Mouse (Mus musculus) heart, adult 2 months (tissue): Measurements from ENCODE around the gene Dnajc5g. TPM values are rescaled to one million over a fixed set of nuclear protein-coding genes. Genes with fewer than 3 reads are reported as not detected.

Experiments used
- DNase-seq, 2 experiments: peaks; one replicate each; pipeline ENCODE4 v3.0.0; 2021
- H3K27ac ChIP-seq: fragments of 200-600 bp; 2 replicates; pipeline ENCODE4 v1.8.1; 2022
- H3K27me3 ChIP-seq: fragments of 200-500 bp; 2 replicates; pipeline ENCODE4 v1.6.1; 2012; ENCODE audit warnings: mild to moderate bottlenecking, low read length, inconsistent platforms, mixed read lengths; ENCODE audit not compliant: control insufficient read depth, insufficient read depth
- H3K36me3 ChIP-seq: fragments of 200-500 bp; 2 replicates; pipeline ENCODE4 v1.6.1; 2012; ENCODE audit warnings: low read length, inconsistent platforms; ENCODE audit not compliant: control insufficient read depth, insufficient read depth
- H3K4me1 ChIP-seq: fragments of 200-500 bp; 2 replicates; pipeline ENCODE4 v1.6.1; 2011; ENCODE audit warnings: low read length; ENCODE audit not compliant: control insufficient read depth, insufficient read depth
- H3K4me3 ChIP-seq: fragments of 200-600 bp; 2 replicates; pipeline ENCODE4 v1.8.1; 2022
- H3K79me2 ChIP-seq: fragments of 200-500 bp; replicated peaks from 2 replicates; pipeline ENCODE4 v1.6.1; 2012; ENCODE audit warnings: mild to moderate bottlenecking, inconsistent platforms, low read length, moderate library complexity, mixed read lengths; ENCODE audit not compliant: control insufficient read depth, insufficient read depth
- H3K9ac ChIP-seq: fragments of 200-500 bp; 2 replicates; pipeline ENCODE4 v1.6.1; 2012; ENCODE audit warnings: low read depth, mild to moderate bottlenecking, control low read depth, inconsistent platforms, low read length, mixed read lengths
- CTCF ChIP-seq: fragments of 200-600 bp; IDR thresholded peaks from 2 replicates; pipeline ENCODE4 v1.8.1; 2022; ENCODE audit warnings: antibody characterized with exemption, mild to moderate bottlenecking, moderate library complexity
- EP300 ChIP-seq: fragments of 200-500 bp; IDR thresholded peaks from 2 replicates; pipeline ENCODE4 v1.6.1; 2011; ENCODE audit warnings: low read depth, low read length, control low read depth; ENCODE audit not compliant: insufficient read depth
- POLR2A ChIP-seq: fragments of 200-500 bp; IDR thresholded peaks from 2 replicates; pipeline ENCODE4 v1.6.1; 2011; ENCODE audit warnings: mild to moderate bottlenecking, low read depth, low read length, control low read depth; ENCODE audit not compliant: insufficient read depth
- WGBS: fragments of 180-500 bp; shearing (Covaris S2); methylation state at CpG from one replicate; pipeline ENCODE4 v1.1.7; 2018; 5-methylcytosine and 5-hydroxymethylcytosine counted together
- intact Hi-C: fragments of 180-260 bp; cut with DNase I; formaldehyde crosslinking; loops from one replicate; pipeline ENCODE4 v1.15.1; 2025
- polyA plus RNA-seq: library from polyadenylated mRNA; depleted of rRNA; stranded (reverse); fragments of >200 nt; gene quantifications from 2 replicates; pipeline ENCODE4 v1.2.3, GENCODE M21; 2012; rRNA removed
- total RNA-seq, 2 experiments: library from RNA; stranded (reverse); gene quantifications; 2 replicates each; pipeline ENCODE4 v1.2.3; 2021

Dnajc5g gene
- total and polyA plus RNA-seq, 3 experiments, result not detected

DNA sequence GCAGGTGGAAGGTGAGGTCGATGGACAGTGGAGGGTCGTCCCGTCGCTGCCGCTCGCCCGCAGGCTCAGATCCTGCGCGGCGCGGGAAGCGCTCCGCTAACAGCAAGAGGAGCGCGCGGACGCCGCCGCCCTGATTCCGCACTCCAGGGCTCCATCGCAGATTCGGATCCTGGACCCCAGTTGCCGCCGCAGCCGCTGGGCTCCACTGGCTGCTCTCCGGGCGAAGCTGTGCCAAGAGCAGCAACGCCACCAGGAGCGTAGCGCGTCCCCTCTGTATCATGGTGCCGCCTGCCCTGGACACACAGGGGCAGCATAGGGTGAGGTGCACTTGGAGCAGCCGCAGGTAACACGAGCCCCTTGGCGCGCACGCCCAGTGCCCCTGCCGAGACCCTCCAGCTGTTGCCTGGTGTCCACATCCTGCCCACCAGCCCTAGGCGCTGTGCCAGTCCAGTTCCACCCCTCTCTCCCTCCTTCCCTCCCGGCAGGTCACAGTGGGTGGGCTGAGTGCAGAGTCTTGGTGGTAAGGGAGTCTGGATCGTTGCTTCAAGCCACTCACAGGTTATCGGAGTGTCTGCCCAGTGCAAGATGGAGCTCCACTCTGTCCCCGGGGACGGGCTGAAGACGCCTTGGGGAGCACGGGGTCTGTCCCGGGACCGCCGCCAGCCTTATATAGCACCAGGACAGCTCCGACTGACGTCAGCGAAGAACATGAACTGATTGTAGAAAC lies 32.3 kb downstream of the Dnajc5g start, which contains the start of gene Ucn:
Gene Ucn, minus strand, starts transcription at position 589 of the 727 bp plus-strand sequence.
- peaks cover 4% of the 10 kb centered on the region; the same call in 1 of the 2 replicates for H3K4me1 ChIP-seq
- no peak for DNase-seq
- H3K9ac ChIP-seq, result no peak within 1 kb of the TSS
- H3K79me2 ChIP-seq, result no peaks in the 10 kb centered on the region
- intact Hi-C loops, result no loop called here
- TF ChIP-seq CTCF (no peak), POLR2A (no peak), EP300 (no peak)
- no peaks in the 10 kb centered on the region for H3K36me3 ChIP-seq
- H3K27ac ChIP-seq, result no peak within 1 kb of the TSS; the same call in 1 of the 2 replicates
- 3% methylated on average over 52 of the region's 52 CpGs for whole genome bisulfite sequencing
- peaks cover 10% of the 10 kb centered on the region for H3K27me3 ChIP-seq
- H3K4me3 ChIP-seq, result no peak within 1 kb of the TSS

DNA sequence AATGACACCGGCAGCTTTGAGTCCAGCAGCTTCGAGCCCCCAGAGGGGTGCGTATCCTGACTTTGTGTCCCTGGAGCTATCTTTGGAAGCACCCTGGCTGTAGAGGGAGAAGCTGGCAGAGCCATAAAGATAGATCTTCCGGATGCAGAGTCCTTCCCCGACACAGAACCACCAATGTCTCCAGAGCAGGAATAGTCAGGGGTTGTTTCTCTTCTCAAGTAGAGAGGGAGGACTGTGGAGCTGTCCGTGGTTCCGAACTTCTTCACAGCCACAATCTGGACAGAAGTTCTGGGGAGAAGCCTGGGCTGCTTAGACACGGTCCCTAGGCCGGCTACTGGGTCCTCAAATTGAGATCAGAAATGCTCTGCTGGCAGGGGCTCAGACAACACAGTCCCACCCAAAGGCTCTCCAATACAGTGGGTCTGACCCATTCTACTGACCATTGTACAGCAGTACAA lies 32.9 kb downstream of the Dnajc5g start:
- H3K27ac ChIP-seq, result no peak overlapping the region; the same call in 1 of the 2 replicates
- H3K27me3 ChIP-seq, result peaks cover 10% of the 10 kb centered on the region
- no peaks in the 10 kb centered on the region for H3K79me2 ChIP-seq
- 10% methylated on average over 9 of the region's 9 CpGs for WGBS
- no peak overlapping the region for H3K4me3 ChIP-seq
- no peak overlapping the region for H3K9ac ChIP-seq
- no peak for DNase-seq
- H3K36me3 ChIP-seq, result no peaks in the 10 kb centered on the region
- intact Hi-C loops, result no loop called here
- TF ChIP-seq POLR2A (no peak), EP300 (no peak), CTCF (no peak)
- H3K4me1 ChIP-seq, result peaks cover 4% of the 10 kb centered on the region; the same call in 1 of the 2 replicates

DNA sequence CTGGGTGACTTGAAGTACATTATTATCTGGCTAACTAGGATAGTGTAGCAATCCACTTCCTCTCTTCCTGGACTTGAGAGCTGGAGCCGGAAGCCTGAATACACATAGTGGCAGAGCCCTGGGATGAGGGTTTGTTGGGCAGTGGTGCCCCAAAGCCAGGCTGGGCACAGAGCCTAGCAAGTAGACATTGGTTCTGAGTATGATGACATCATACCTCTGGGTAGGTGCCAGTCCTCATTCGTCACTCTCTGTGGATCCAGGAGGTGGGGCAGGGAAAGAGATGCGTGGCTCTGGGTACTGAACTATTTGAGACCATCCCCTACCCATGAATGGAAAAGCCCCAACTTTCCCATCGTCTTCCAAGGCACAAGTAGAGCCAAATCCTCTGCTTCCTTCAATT lies 43.7 kb downstream of the Dnajc5g start:
- 56% methylated on average over 4 of the region's 4 CpGs for WGBS
- Histone ChIP-seq H3K27ac (no peak overlapping the region), H3K36me3 (peaks cover 3% of the 10 kb centered on the region), H3K79me2 (no peaks in the 10 kb centered on the region), H3K9ac (no peak overlapping the region), H3K4me3 (no peak overlapping the region), H3K27me3 (no peaks in the 10 kb centered on the region), H3K4me1 (peaks cover 4% of the 10 kb centered on the region)
- TF ChIP-seq POLR2A (no peak), CTCF (no peak), EP300 (no peak)
- no peak for DNase-seq
- intact Hi-C loops, result no loop called here

DNA sequence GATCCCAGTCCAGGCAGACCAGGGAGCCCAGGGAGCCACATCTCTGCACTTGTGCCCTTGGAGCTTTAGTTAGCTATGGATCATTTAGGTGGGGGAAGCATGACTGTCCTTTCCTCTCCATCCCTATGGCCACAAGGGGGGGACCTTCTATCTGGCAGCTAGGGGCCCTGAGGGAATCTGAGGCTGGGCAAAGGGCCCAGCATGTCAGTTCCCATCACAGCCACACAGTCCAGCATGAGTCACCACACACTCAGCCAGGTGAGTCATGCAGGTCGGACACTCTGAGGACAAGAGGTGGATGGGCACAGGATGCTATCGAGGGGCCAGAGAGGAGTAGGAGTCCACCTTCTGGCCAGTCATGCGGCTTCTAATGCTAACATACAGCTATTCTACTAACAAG lies 45.7 kb downstream of the Dnajc5g start:
- no peak overlapping the region for H3K27ac ChIP-seq
- 49% methylated on average over 3 of the region's 3 CpGs for WGBS
- peaks cover 4% of the 10 kb centered on the region for H3K4me1 ChIP-seq
- TF ChIP-seq EP300, result peak; percentile 57; the same call in 1 of the 2 replicates
- peak; percentile 57 for TF ChIP-seq CTCF
- no peak for TF ChIP-seq POLR2A
- H3K36me3 ChIP-seq, result peaks cover 3% of the 10 kb centered on the region
- intact Hi-C loops, result no loop called here
- no peaks in the 10 kb centered on the region for H3K27me3 ChIP-seq
- no peak overlapping the region for H3K9ac ChIP-seq
- peak in 1 of 2 experiments; percentile 65 for DNase-seq
- H3K79me2 ChIP-seq, result no peaks in the 10 kb centered on the region
- no peak overlapping the region for H3K4me3 ChIP-seq

DNA sequence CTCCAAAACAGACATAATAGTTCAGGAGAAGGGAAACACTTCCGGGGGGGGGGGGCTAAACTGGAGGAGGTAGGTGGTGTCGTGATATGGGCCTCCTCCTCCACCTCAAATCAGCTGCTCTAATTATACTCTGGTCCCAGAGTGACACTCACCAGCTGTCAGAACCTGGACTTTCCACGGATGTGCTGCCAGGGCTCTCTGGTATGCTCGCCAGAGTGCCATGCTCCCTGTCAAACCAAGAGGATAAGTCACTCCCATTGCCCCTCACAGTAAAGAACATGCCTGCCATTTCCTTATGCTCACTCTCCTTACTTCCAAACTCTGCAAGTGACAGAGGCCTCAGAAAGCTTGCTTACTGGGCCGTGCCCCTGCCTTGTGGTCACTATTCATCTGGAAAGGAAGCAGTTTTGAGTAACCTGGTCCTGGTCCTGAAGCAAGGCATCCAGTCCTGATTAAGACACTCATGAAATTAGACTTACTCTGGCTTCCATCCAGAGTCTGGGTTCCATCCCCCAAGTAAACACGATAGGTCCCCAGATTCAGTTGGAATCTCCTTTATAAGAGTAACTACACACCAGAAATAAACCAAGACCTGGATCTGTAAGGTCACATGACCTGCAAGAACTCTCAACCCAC lies 47.5 kb downstream of the Dnajc5g start:
- peaks cover 3% of the 10 kb centered on the region for H3K36me3 ChIP-seq
- WGBS, result 12% methylated on average over 6 of the region's 6 CpGs
- H3K27ac ChIP-seq, result peak overlapping the region; percentile 89
- no peak for TF ChIP-seq POLR2A
- H3K9ac ChIP-seq, result peak overlapping the region; percentile 93
- no peaks in the 10 kb centered on the region for H3K79me2 ChIP-seq
- peak; percentile 42 to 46 for DNase-seq
- H3K4me1 ChIP-seq, result peaks cover 4% of the 10 kb centered on the region
- no peaks in the 10 kb centered on the region for H3K27me3 ChIP-seq
- H3K4me3 ChIP-seq, result peak overlapping the region; percentile 76
- intact Hi-C loops, result loop anchor here (2.0 kb wide), 2 partner anchors 25 to 67 kb away; partner anchors contain the start of genes Gm29609 and Ppm1g

DNA sequence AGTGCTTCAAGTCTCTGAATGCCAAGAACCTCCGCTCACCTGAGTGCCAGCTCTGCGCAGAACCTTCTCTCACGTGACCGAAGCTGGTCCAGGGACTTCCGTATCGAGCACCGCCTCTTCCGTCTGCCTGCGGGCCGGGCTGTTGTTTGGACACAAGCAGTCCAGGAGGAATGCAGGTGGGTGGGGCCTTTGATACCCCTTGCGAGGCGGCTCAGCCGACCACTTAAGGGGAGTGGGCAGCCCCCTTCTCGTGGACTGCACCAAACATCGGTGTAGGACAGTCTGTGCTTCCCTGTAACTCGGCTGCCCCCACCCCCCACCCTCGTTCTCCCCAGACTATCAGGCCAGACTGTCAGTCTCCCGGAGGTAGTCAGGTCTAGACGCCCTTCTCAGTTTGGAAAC lies 48.1 kb downstream of the Dnajc5g start, which contains the start of gene Mpv17:
Gene Mpv17, minus strand, starts transcription at position 100 of the 402 bp plus-strand sequence.
- peaks cover 4% of the 10 kb centered on the region for H3K4me1 ChIP-seq
- 1% methylated on average over 19 of the region's 19 CpGs for WGBS
- TF ChIP-seq POLR2A (peak; percentile 93), EP300 (peak; percentile 87), CTCF (no peak)
- intact Hi-C loops, result loop anchor here (2.0 kb wide), 2 partner anchors 25 to 67 kb away; partner anchors contain the start of genes Gm29609 and Ppm1g
- H3K36me3 ChIP-seq, result peaks cover 3% of the 10 kb centered on the region
- H3K79me2 ChIP-seq, result no peaks in the 10 kb centered on the region
- H3K4me3 ChIP-seq, result peak within 1 kb of the TSS; percentile 76
- H3K27ac ChIP-seq, result peak within 1 kb of the TSS; percentile 89
- no peaks in the 10 kb centered on the region for H3K27me3 ChIP-seq
- peak within 1 kb of the TSS; percentile 93 for H3K9ac ChIP-seq
- peak; percentile 85 to 90 for DNase-seq

Other genes with a start within 250 kb of the Dnajc5g start
- gene Tmem214, start 238.3 kb upstream of the Dnajc5g start, total RNA-seq, result 10 to 100 TPM; 34.7 to 37.5 TPM
- gene Tmem214, start 238.3 kb upstream of the Dnajc5g start, polyA plus RNA-seq, result 55.3 and 55.7 TPM in 2 replicates
- 1 to 10 TPM; 4.3 to 4.8 TPM for gene Agbl5, start 217.6 kb upstream of the Dnajc5g start, total RNA-seq
- 7.8 and 8.7 TPM in 2 replicates for gene Agbl5, start 217.6 kb upstream of the Dnajc5g start, polyA plus RNA-seq
- 100 to 1,000 TPM; 160 to 161 TPM for gene Ost4, start 198.5 kb upstream of the Dnajc5g start, total RNA-seq
- 191 and 208 TPM in 2 replicates for gene Ost4, start 198.5 kb upstream of the Dnajc5g start, polyA plus RNA-seq
- 10 to 100 TPM; 21.2 to 21.3 TPM for gene Emilin1, start 192.9 kb upstream of the Dnajc5g start, total RNA-seq
- 30.6 and 31.3 TPM in 2 replicates for gene Emilin1, start 192.9 kb upstream of the Dnajc5g start, polyA plus RNA-seq
- 10 to 100 TPM; 22.6 to 29.6 TPM for gene Khk, start 184.9 kb upstream of the Dnajc5g start, total RNA-seq
- 31.8 and 40.9 TPM in 2 replicates for gene Khk, start 184.9 kb upstream of the Dnajc5g start, polyA plus RNA-seq
- gene Cgref1, start 160.7 kb upstream of the Dnajc5g start, total RNA-seq, result under 1 TPM; 0.30 to 0.73 TPM
- gene Cgref1, start 160.7 kb upstream of the Dnajc5g start, polyA plus RNA-seq, result 1.2 and 2.0 TPM in 2 replicates
- 10 to 100 TPM; 80.3 to 84.6 TPM for gene Preb, start 145.9 kb upstream of the Dnajc5g start, total RNA-seq
- 166 and 189 TPM in 2 replicates for gene Preb, start 145.9 kb upstream of the Dnajc5g start, polyA plus RNA-seq
- gene Tcf23, start 137.6 kb upstream of the Dnajc5g start, total RNA-seq, result 1 to 10 TPM; 1.6 TPM
- 0.44 and 0.57 TPM in 2 replicates for gene Tcf23, start 137.6 kb upstream of the Dnajc5g start, polyA plus RNA-seq
- gene Atraid, start 58.0 kb upstream of the Dnajc5g start, total RNA-seq, result 10 to 100 TPM; 44.2 to 45.6 TPM
- 100 and 115 TPM in 2 replicates for gene Atraid, start 58.0 kb upstream of the Dnajc5g start, polyA plus RNA-seq
- gene Slc5a6, start 57.4 kb upstream of the Dnajc5g start, total RNA-seq, result 10 to 100 TPM; 11.8 to 13.2 TPM
- 25.5 and 29.1 TPM in 2 replicates for gene Slc5a6, start 57.4 kb upstream of the Dnajc5g start, polyA plus RNA-seq
- gene Cad, start 51.5 kb upstream of the Dnajc5g start, total RNA-seq, result 10 to 100 TPM; 11.0 to 14.0 TPM
- gene Cad, start 51.5 kb upstream of the Dnajc5g start, polyA plus RNA-seq, result 18.5 TPM in 2 replicates
- under 1 TPM in 1 of 2 experiments, not detected in 1; 0.29 TPM for gene Slc30a3, start 2.0 kb downstream of the Dnajc5g start, total RNA-seq
- gene Slc30a3, start 2.0 kb downstream of the Dnajc5g start, polyA plus RNA-seq, result 0.26 and 0.47 TPM in 2 replicates
- gene Trim54, start 10.4 kb downstream of the Dnajc5g start, total RNA-seq, result 100 to 1,000 TPM; 250 to 368 TPM
- gene Trim54, start 10.4 kb downstream of the Dnajc5g start, polyA plus RNA-seq, result 186 and 219 TPM in 2 replicates
- gene Ucn, start 32.5 kb downstream of the Dnajc5g start, total RNA-seq, result not detected
- gene Ucn, start 32.5 kb downstream of the Dnajc5g start, polyA plus RNA-seq, result not detected in 2 replicates
- gene Mpv17, start 48.0 kb downstream of the Dnajc5g start, total RNA-seq, result 10 to 100 TPM; 46.8 to 50.6 TPM
- gene Mpv17, start 48.0 kb downstream of the Dnajc5g start, polyA plus RNA-seq, result 183 and 278 TPM in 2 replicates
- gene Gm29609, start 73.6 kb downstream of the Dnajc5g start, total RNA-seq, result under 1 TPM; 0.55 to 0.81 TPM
- gene Gm29609, start 73.6 kb downstream of the Dnajc5g start, polyA plus RNA-seq, result 2.4 and 2.5 TPM in 2 replicates
- 10 to 100 TPM; 27.4 to 32.3 TPM for gene Gtf3c2, start 73.9 kb downstream of the Dnajc5g start, total RNA-seq
- 34.8 and 56.2 TPM in 2 replicates for gene Gtf3c2, start 73.9 kb downstream of the Dnajc5g start, polyA plus RNA-seq
- 10 to 100 TPM; 58.1 to 63.2 TPM for gene Snx17, start 86.9 kb downstream of the Dnajc5g start, total RNA-seq
- gene Snx17, start 86.9 kb downstream of the Dnajc5g start, polyA plus RNA-seq, result 66.8 and 85.1 TPM in 2 replicates
- gene Eif2b4, start 87.1 kb downstream of the Dnajc5g start, total RNA-seq, result 10 to 100 TPM; 48.0 to 50.8 TPM
- gene Eif2b4, start 87.1 kb downstream of the Dnajc5g start, polyA plus RNA-seq, result 61.3 and 88.9 TPM in 2 replicates
- gene Zfp513, start 96.0 kb downstream of the Dnajc5g start, total RNA-seq, result 1 to 10 TPM; 6.6 to 8.1 TPM
- gene Zfp513, start 96.0 kb downstream of the Dnajc5g start, polyA plus RNA-seq, result 12.7 and 14.2 TPM in 2 replicates
- 10 to 100 TPM; 51.1 to 60.8 TPM for gene Ppm1g, start 114.4 kb downstream of the Dnajc5g start, total RNA-seq
- gene Ppm1g, start 114.4 kb downstream of the Dnajc5g start, polyA plus RNA-seq, result 26.6 and 35.1 TPM in 2 replicates
- 10 to 100 TPM; 75.9 to 80.3 TPM for gene Nrbp1, start 134.6 kb downstream of the Dnajc5g start, total RNA-seq
- gene Nrbp1, start 134.6 kb downstream of the Dnajc5g start, polyA plus RNA-seq, result 151 and 165 TPM in 2 replicates
- not detected for gene Gm9970, start 134.9 kb downstream of the Dnajc5g start, total RNA-seq
- 0.31 TPM in 1 of 2 replicates, not detected in the other for gene Gm9970, start 134.9 kb downstream of the Dnajc5g start, polyA plus RNA-seq
- gene Krtcap3, start 145.4 kb downstream of the Dnajc5g start, total RNA-seq, result 1 to 10 TPM; 1.2 to 1.5 TPM
- gene Krtcap3, start 145.4 kb downstream of the Dnajc5g start, polyA plus RNA-seq, result 6.4 and 7.2 TPM in 2 replicates
- 10 to 100 TPM; 37.2 to 42.9 TPM for gene Ift172, start 184.8 kb downstream of the Dnajc5g start, total RNA-seq
- 28.0 and 30.2 TPM in 2 replicates for gene Ift172, start 184.8 kb downstream of the Dnajc5g start, polyA plus RNA-seq
- gene Fndc4, start 189.8 kb downstream of the Dnajc5g start, total RNA-seq, result 1 to 10 TPM; 2.7 to 3.8 TPM
- gene Fndc4, start 189.8 kb downstream of the Dnajc5g start, polyA plus RNA-seq, result 7.3 and 9.5 TPM in 2 replicates
- not detected for gene Gckr, start 191.2 kb downstream of the Dnajc5g start, total RNA-seq
- 0.32 TPM in 1 of 2 replicates, not detected in the other for gene Gckr, start 191.2 kb downstream of the Dnajc5g start, polyA plus RNA-seq